Mouse (Mus musculus) lung, postnatal 0 days (tissue): ENCODE data around the gene Tm4sf5.

Experiments
- CTCF ChIP-seq: IDR thresholded peaks from 2 replicates; pipeline ENCODE4 v1.5.1; 2016; ENCODE audit warnings: antibody characterized with exemption, mild to moderate bottlenecking
- EP300 ChIP-seq: IDR thresholded peaks from 2 replicates; pipeline ENCODE4 v1.6.1; 2016; ENCODE audit warnings: antibody characterized with exemption, mild to moderate bottlenecking, control low read depth

DNA sequence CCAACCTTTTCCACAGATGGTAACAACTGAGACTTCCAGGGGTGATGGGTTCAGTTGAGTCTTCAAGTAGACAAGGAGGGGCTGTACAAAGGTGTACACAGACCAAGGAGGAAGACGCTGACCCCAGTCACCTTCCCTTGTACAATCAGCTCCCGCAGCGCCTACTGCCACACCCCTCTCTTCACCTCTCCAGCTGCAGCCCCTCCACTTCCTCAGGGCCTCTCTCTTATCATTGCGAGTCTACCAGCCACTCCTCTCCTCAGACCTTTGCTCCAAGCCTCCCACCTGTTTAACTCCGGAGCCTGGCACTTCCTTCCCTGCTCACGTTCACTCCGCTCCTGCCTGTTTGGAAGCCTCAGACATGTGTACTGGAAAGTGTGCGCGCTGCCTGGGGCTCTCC is at the start of gene Tm4sf5:
- TF ChIP-seq CTCF (no peak), EP300 (no peak)
